ENCODE assay signal across 25 mouse cellular contexts in the genomic region with DNA sequence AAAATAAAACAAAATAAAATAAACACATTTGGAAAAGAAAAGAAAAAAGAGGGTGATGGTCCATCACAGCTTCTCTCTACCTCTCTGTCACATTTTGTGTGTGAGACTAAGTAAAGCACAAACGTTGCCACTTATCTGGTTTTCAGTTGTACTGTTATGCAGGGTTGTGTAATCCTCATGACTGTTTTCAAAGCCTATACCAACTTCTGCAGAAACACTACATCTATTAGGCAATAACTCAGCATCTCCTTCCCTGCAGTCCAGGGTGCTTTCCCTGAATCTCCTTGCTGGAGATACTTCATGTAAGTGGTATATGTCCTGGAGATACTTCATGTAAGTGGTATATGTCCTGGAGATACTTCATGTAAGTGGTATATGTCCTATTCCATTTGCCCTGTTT. TPM values are rescaled to one million over a fixed set of nuclear protein-coding genes. Genes with fewer than 3 reads are reported as not detected.
DNase-seq lines count a peak whose midpoint lies in the region; ATAC-seq lines count a peak whose summit lies in the region.
"Had no signal": no experiment of that assay in that cellular context is flagged by ENCODE, and none has a peak within 500 bp of the region (broad histone marks: within the 10 kb centered on the region; RNA-seq: fewer than 3 reads in every experiment).

No protein-coding gene starts in this region.

- no peaks in the 10 kb centered on the region for H3K9me3 ChIP-seq in liver, embryonic 15.5 days (replicated peaks)
- H3K9me3 ChIP-seq in midbrain, embryonic 11.5 days (ENCODE audit: control insufficient read depth, low read length), result no peaks in the 10 kb centered on the region
- no peaks in the 10 kb centered on the region for H3K9me3 ChIP-seq in midbrain, embryonic 13.5 days
- H3K9me3 ChIP-seq: embryonic facial prominence, embryonic 12.5 days; embryonic facial prominence, embryonic 15.5 days; heart, embryonic 13.5 days; hindbrain, embryonic 15.5 days had no signal

- DNase-seq in liver, result no peak
- DNase-seq in midbrain, embryonic 11.5 days (ENCODE audit: low spot score, missing footprints), result peak; percentile 14
- DNase-seq in embryo, embryonic 10.5 days (ENCODE audit: low spot score), result no peak
- DNase-seq in retina, embryonic 14.5 days (ENCODE audit: low spot score), result no peak
- DNase-seq: adrenal gland, adult 8-10 months; adrenal gland, postnatal 25 days; cerebellum, adult 11-12 months; cerebellum, adult 8-10 months; cerebellum, postnatal 14 days; forebrain, postnatal 0 days; gastrocnemius, adult 2 months; gastrocnemius, postnatal 14 days; heart, adult 18-20 months; heart, postnatal 14 days; heart, postnatal 4 days had no signal

- peaks cover 96% of the 10 kb centered on the region for H3K4me1 ChIP-seq in liver, embryonic 15.5 days (replicated peaks)
- H3K4me1 ChIP-seq in midbrain, embryonic 11.5 days (ENCODE audit: control insufficient read depth, insufficient read depth, low read length), result peaks cover 12% of the 10 kb centered on the region
- H3K4me1 ChIP-seq in midbrain, embryonic 13.5 days (replicated peaks), result peaks cover 43% of the 10 kb centered on the region

- H3K27ac ChIP-seq in liver, embryonic 15.5 days (replicated peaks), result peak overlapping the region; percentile 56; the same call in 1 of the 2 replicates
- H3K27ac ChIP-seq in midbrain, embryonic 11.5 days (ENCODE audit: low read depth, low read length), result no peak overlapping the region
- no peak overlapping the region for H3K27ac ChIP-seq in midbrain, embryonic 13.5 days
- H3K27ac ChIP-seq: embryonic facial prominence, embryonic 12.5 days; embryonic facial prominence, embryonic 15.5 days; gastrocnemius, adult 2 months; heart, embryonic 13.5 days; hindbrain, embryonic 15.5 days had no signal

- H3K27me3 ChIP-seq in liver, embryonic 15.5 days, result no peaks in the 10 kb centered on the region
- H3K27me3 ChIP-seq in midbrain, embryonic 11.5 days (ENCODE audit: control insufficient read depth, insufficient read depth, low read length), result no peaks in the 10 kb centered on the region
- no peaks in the 10 kb centered on the region for H3K27me3 ChIP-seq in midbrain, embryonic 13.5 days
- H3K27me3 ChIP-seq: embryonic facial prominence, embryonic 12.5 days; embryonic facial prominence, embryonic 15.5 days; heart, embryonic 13.5 days; hindbrain, embryonic 15.5 days had no signal

- H3K9ac ChIP-seq in liver, embryonic 15.5 days, result no peak overlapping the region
- no peak overlapping the region for H3K9ac ChIP-seq in midbrain, embryonic 11.5 days (ENCODE audit: low read length)
- no peak overlapping the region for H3K9ac ChIP-seq in midbrain, embryonic 13.5 days (replicated peaks)
- H3K9ac ChIP-seq: embryonic facial prominence, embryonic 12.5 days; embryonic facial prominence, embryonic 15.5 days; forebrain, postnatal 0 days; hindbrain, embryonic 15.5 days had no signal

- WGBS in liver, embryonic 15.5 days (ENCODE audit: insufficient replicate concordance), result 25% methylated on average over 1 of the region's 1 CpGs
- WGBS in midbrain, embryonic 11.5 days, result 84% methylated on average over 1 of the region's 1 CpGs
- WGBS in midbrain, embryonic 13.5 days, result 97% methylated on average over 1 of the region's 1 CpGs

- H3K4me2 ChIP-seq in liver, embryonic 15.5 days, result no peak overlapping the region; the same call in 1 of the 2 replicates
- H3K4me2 ChIP-seq in midbrain, embryonic 11.5 days, result no peak overlapping the region
- H3K4me2 ChIP-seq in midbrain, embryonic 13.5 days (replicated peaks), result no peak overlapping the region
- H3K4me2 ChIP-seq: embryonic facial prominence, embryonic 12.5 days; embryonic facial prominence, embryonic 15.5 days; heart, embryonic 13.5 days; hindbrain, embryonic 15.5 days had no signal

- no peak overlapping the region for H3K4me3 ChIP-seq in liver, embryonic 15.5 days (replicated peaks)
- H3K4me3 ChIP-seq in midbrain, embryonic 11.5 days (ENCODE audit: low read depth, low read length), result no peak overlapping the region
- no peak overlapping the region for H3K4me3 ChIP-seq in midbrain, embryonic 13.5 days (replicated peaks)
- H3K4me3 ChIP-seq: embryonic facial prominence, embryonic 12.5 days; embryonic facial prominence, embryonic 15.5 days; gastrocnemius, adult 2 months; heart, embryonic 13.5 days; hindbrain, embryonic 15.5 days had no signal

- no peaks in the 10 kb centered on the region; the same call in none of the 2 replicates for H3K36me3 ChIP-seq in liver, embryonic 15.5 days (replicated peaks)
- H3K36me3 ChIP-seq in midbrain, embryonic 11.5 days (ENCODE audit: control insufficient read depth, insufficient read depth, low read length), result no peaks in the 10 kb centered on the region
- H3K36me3 ChIP-seq in midbrain, embryonic 13.5 days, result peaks cover 7% of the 10 kb centered on the region; the same call in 1 of the 2 replicates
- H3K36me3 ChIP-seq: embryonic facial prominence, embryonic 15.5 days; hindbrain, embryonic 15.5 days had no signal

- ATAC-seq in liver, embryonic 15.5 days (ENCODE audit: insufficient read depth), result no peak
- ATAC-seq in midbrain, embryonic 11.5 days (ENCODE audit: low FRiP score), result no peak
- ATAC-seq in midbrain, embryonic 13.5 days, result no peak
- peak; percentile 53 for ATAC-seq in megakaryocyte, adult 5-6 weeks (ENCODE audit: poor library complexity, severe bottlenecking)
- ATAC-seq in neutrophil, adult 5-6 weeks (ENCODE audit: extremely low read depth, insufficient number of reproducible peaks, low FRiP score, poor library complexity, severe bottlenecking), result peak; percentile 30; the same call in 1 of the 2 replicates
- ATAC-seq: activated CD4-positive, CD25-positive, alpha-beta regulatory T cell, adult 4 months; forebrain, embryonic 14.5 days; forebrain, postnatal 0 days had no signal

RNA-seq across cellular contexts. Expression of a gene that starts 6.5 kb away (rescaled TPM):
- polyA plus RNA-seq in liver, embryonic 15.5 days (2015; fragmentation: Nextera tagmentation; extraction: Ambion mirVana), result 60.9 and 64.9 TPM in 2 replicates
- polyA plus RNA-seq in midbrain, embryonic 11.5 days (2014; fragmentation: Nextera tagmentation; extraction: Ambion mirVana), result 135 and 144 TPM in 2 replicates
- 136 and 140 TPM in 2 replicates for polyA plus RNA-seq in midbrain, embryonic 13.5 days (2015; fragmentation: Nextera tagmentation; extraction: Ambion mirVana)
- total RNA-seq in megakaryocyte, adult 5-6 weeks (2015), result 204 and 210 TPM in 2 replicates
- total RNA-seq in megakaryocyte, adult 5-6 weeks (2017), result 165 and 180 TPM in 2 replicates
- total RNA-seq in neutrophil, adult 5-6 weeks (2017), result 123 and 125 TPM in 2 replicates

RNA-seq across cellular contexts. Expression of a gene that starts 8.9 kb away (rescaled TPM):
- polyA plus RNA-seq in liver, embryonic 15.5 days (2015; fragmentation: Nextera tagmentation; extraction: Ambion mirVana), result 1.8 and 2.4 TPM in 2 replicates
- 1.1 and 1.6 TPM in 2 replicates for polyA plus RNA-seq in midbrain, embryonic 11.5 days (2014; fragmentation: Nextera tagmentation; extraction: Ambion mirVana)
- polyA plus RNA-seq in midbrain, embryonic 13.5 days (2015; fragmentation: Nextera tagmentation; extraction: Ambion mirVana), result 2.0 and 3.1 TPM in 2 replicates
- 42.1 and 52.5 TPM in 2 replicates for total RNA-seq in megakaryocyte, adult 5-6 weeks (2015)
- total RNA-seq in megakaryocyte, adult 5-6 weeks (2017), result 29.1 and 35.9 TPM in 2 replicates
- total RNA-seq in neutrophil, adult 5-6 weeks (2017), result 110 and 138 TPM in 2 replicates

RNA-seq across cellular contexts. Expression of a gene that starts 38.6 kb away (rescaled TPM):
- 1.6 and 2.5 TPM in 2 replicates for polyA plus RNA-seq in liver, embryonic 15.5 days (2015; fragmentation: Nextera tagmentation; extraction: Ambion mirVana)
- polyA plus RNA-seq in midbrain, embryonic 11.5 days (2014; fragmentation: Nextera tagmentation; extraction: Ambion mirVana), result 20.7 and 22.8 TPM in 2 replicates
- 33.8 and 36.6 TPM in 2 replicates for polyA plus RNA-seq in midbrain, embryonic 13.5 days (2015; fragmentation: Nextera tagmentation; extraction: Ambion mirVana)
- total RNA-seq in megakaryocyte, adult 5-6 weeks (2015), result 4.6 and 5.2 TPM in 2 replicates
- 2.0 and 3.5 TPM in 2 replicates for total RNA-seq in megakaryocyte, adult 5-6 weeks (2017)
- 13.8 and 14.0 TPM in 2 replicates for total RNA-seq in neutrophil, adult 5-6 weeks (2017)

Comparison
In these comparisons a context has a peak if more than half of its experiments do, and no peak if none do; other contexts are left out.
1. ATAC-seq: peak in megakaryocyte, adult 5-6 weeks (single experiment) and neutrophil, adult 5-6 weeks (single experiment); none in liver, embryonic 15.5 days (single experiment), midbrain, embryonic 11.5 days (single experiment) and midbrain, embryonic 13.5 days (single experiment).